Mouse (Mus musculus): ENCODE data around the gene Crybg1. TPM values are rescaled to one million over a fixed set of nuclear protein-coding genes. Genes with fewer than 3 reads are reported as not detected.
"Not testable (repeated sequence)": the region's sequence is repeated elsewhere in the genome, so short reads cannot be mapped to it uniquely, and the experiment has no call there.

Crybg1 gene
- total RNA-seq, 1 experiment from 2014 or later: 4.0 TPM

- peak; percentile 71 for DNase-seq
Measured at GRCm38 (mm10) chr10:44005677-44006641, 142.7 kb downstream of the Crybg1 start.

GRCm38 (mm10) chr10:44004221-44004751 lies 144.4 kb downstream of the Crybg1 start:
- DNase-seq: peak; percentile 62

GRCm38 (mm10) chr10:44003551-44004151 lies 145.0 kb downstream of the Crybg1 start:
- peak; percentile 80 for DNase-seq

GRCm38 (mm10) chr10:44002995-44003524 lies 145.6 kb downstream of the Crybg1 start:
- no peak for DNase-seq

- DNase-seq: peak; percentile 37
Measured at GRCm38 (mm10) chr10:44002004-44002940, 146.4 kb downstream of the Crybg1 start.

- DNase-seq: no peak
Measured at GRCm38 (mm10) chr10:44000156-44000865, 148.3 kb downstream of the Crybg1 start.

- DNase-seq: peak; percentile 25
Measured at GRCm38 (mm10) chr10:43998503-43999082, 150.1 kb downstream of the Crybg1 start.

GRCm38 (mm10) chr10:43998023-43998422 lies 150.6 kb downstream of the Crybg1 start:
- DNase-seq: no peak

- no peak for DNase-seq
Measured at GRCm38 (mm10) chr10:43997276-43997675, 151.4 kb downstream of the Crybg1 start.

- DNase-seq: no peak
Measured at GRCm38 (mm10) chr10:43995858-43996650, 152.6 kb downstream of the Crybg1 start.

GRCm38 (mm10) chr10:43993198-43993597 lies 155.5 kb downstream of the Crybg1 start:
- peak; percentile 27 for DNase-seq

GRCm38 (mm10) chr10:43992506-43992905 lies 156.1 kb downstream of the Crybg1 start:
- no peak for DNase-seq

- DNase-seq: no peak
Measured at GRCm38 (mm10) chr10:43991268-43991667, 157.4 kb downstream of the Crybg1 start.

- no peak for DNase-seq
Measured at GRCm38 (mm10) chr10:43983866-43984265, 164.8 kb downstream of the Crybg1 start.

GRCm38 (mm10) chr10:43983241-43983640 lies 165.4 kb downstream of the Crybg1 start:
- DNase-seq: no peak

- DNase-seq: no peak
Measured at GRCm38 (mm10) chr10:43982470-43982869, 166.2 kb downstream of the Crybg1 start.

- DNase-seq: not testable (repeated sequence)
Measured at GRCm38 (mm10) chr10:43980742-43981141, 167.9 kb downstream of the Crybg1 start.

GRCm38 (mm10) chr10:43980080-43980479 lies 168.6 kb downstream of the Crybg1 start:
- no peak for DNase-seq

GRCm38 (mm10) chr10:43977353-43977752 lies 171.3 kb downstream of the Crybg1 start:
- DNase-seq: peak; percentile 24

- DNase-seq: no peak
Measured at GRCm38 (mm10) chr10:43973244-43973643, 175.4 kb downstream of the Crybg1 start.
